Mouse (Mus musculus) CH12.LX (cell line): ENCODE data around the gene Cpt1a. TPM values are rescaled to one million over a fixed set of nuclear protein-coding genes. Genes with fewer than 3 reads are reported as not detected.

Experiments used
- DNase-seq: peaks from one replicate; pipeline ENCODE4 v3.0.0-alpha.2; 2013; ENCODE audit errors: extremely low read depth
- H3K27ac ChIP-seq: 2 replicates; pipeline ENCODE4 v1.5.1; 2012; ENCODE audit warnings: low read depth, mild to moderate bottlenecking, control low read depth, moderate library complexity; ENCODE audit not compliant: insufficient read depth
- H3K27me3 ChIP-seq: replicated peaks from 2 replicates; pipeline ENCODE3; 2012; ENCODE audit warnings: inconsistent platforms
- H3K36me3 ChIP-seq, 2 experiments: replicated peaks in 1 of 2; 2 replicates each; pipeline versions ENCODE3 to v1.6.1; 2012; ENCODE audit warnings: inconsistent platforms in 1 of 2, low read length in 1 of 2, mild to moderate bottlenecking in 1 of 2, mixed read lengths in 1 of 2, moderate library complexity in 1 of 2; ENCODE audit not compliant: control insufficient read depth in 1 of 2, insufficient read depth in 1 of 2
- H3K4me1 ChIP-seq, 2 experiments: 2 replicates each; pipeline ENCODE4 v1.6.1; 2012; ENCODE audit warnings: inconsistent platforms in 1 of 2, moderate library complexity in 1 of 2; ENCODE audit not compliant: insufficient read depth in 2 of 2, control insufficient read depth in 1 of 2
- H3K4me2 ChIP-seq: 2 replicates; pipeline ENCODE4 v1.6.1; 2012; ENCODE audit warnings: low read depth, mild to moderate bottlenecking, control low read depth; ENCODE audit not compliant: poor library complexity, insufficient read depth, severe bottlenecking
- H3K4me3 ChIP-seq, 3 experiments: fragments of 150-350 bp in 1 of 3; sonication (generic) in 1 of 3; replicated peaks in 1 of 3; 2 replicates each; pipeline versions ENCODE3 to v1.5.1; 2011 to 2012; ENCODE audit warnings: low read depth in 2 of 3, low read length in 2 of 3, mild to moderate bottlenecking in 2 of 3, moderate library complexity in 2 of 3, control low read depth in 1 of 3, improper control_type of control experiment in 1 of 3, inconsistent platforms in 1 of 3, mixed read lengths in 1 of 3; ENCODE audit not compliant: poor library complexity in 1 of 3
- H3K79me2 ChIP-seq: replicated peaks from 2 replicates; pipeline ENCODE4 v1.6.1; 2012; ENCODE audit warnings: mild to moderate bottlenecking, moderate library complexity; ENCODE audit not compliant: control insufficient read depth, poor library complexity, insufficient read depth, severe bottlenecking; ENCODE audit errors: extremely low read depth
- H3K9ac ChIP-seq: 2 replicates; pipeline ENCODE4 v1.6.1; 2012; ENCODE audit warnings: low read depth, mild to moderate bottlenecking, control low read depth, moderate library complexity; ENCODE audit not compliant: insufficient read depth
- H3K9me3 ChIP-seq: replicated peaks from 2 replicates; pipeline ENCODE3; 2012; ENCODE audit warnings: low read length, inconsistent platforms, mixed read lengths
- CHD2 ChIP-seq: IDR thresholded peaks from 2 replicates; pipeline ENCODE4 v1.6.1; 2011; ENCODE audit warnings: low read length, improper control_type of control experiment
- EP300 ChIP-seq: IDR thresholded peaks from 2 replicates; pipeline ENCODE4 v1.6.1; 2011; ENCODE audit warnings: low read length, improper control_type of control experiment
- IRF4 ChIP-seq: IDR thresholded peaks from 2 replicates; pipeline ENCODE4 v1.6.1; 2014; ENCODE audit warnings: low read depth, mild to moderate bottlenecking, inconsistent platforms, low read length, improper control_type of control experiment
- JUND ChIP-seq: conservative IDR thresholded peaks from 2 replicates; pipeline ENCODE4 v1.6.1; 2011; ENCODE audit warnings: low read depth, low read length, improper control_type of control experiment
- KAT2A ChIP-seq: IDR thresholded peaks from 2 replicates; pipeline ENCODE4 v1.6.1; 2012; ENCODE audit warnings: low read length, improper control_type of control experiment, inconsistent platforms; ENCODE audit not compliant: insufficient replicate concordance
- MXI1 ChIP-seq: IDR thresholded peaks from 2 replicates; pipeline ENCODE4 v1.6.1; 2011; ENCODE audit warnings: mild to moderate bottlenecking, low read depth, low read length, improper control_type of control experiment
- NRF1 ChIP-seq: IDR thresholded peaks from 2 replicates; pipeline ENCODE4 v1.6.1; 2014; ENCODE audit warnings: low read depth, mild to moderate bottlenecking, inconsistent platforms, low read length, improper control_type of control experiment, moderate library complexity
- POLR2A ChIP-seq: IDR thresholded peaks from 2 replicates; pipeline ENCODE4 v1.6.1; 2011; ENCODE audit warnings: low read depth, mild to moderate bottlenecking, improper control_type of control experiment, low read length
- POLR2AphosphoS2 ChIP-seq: IDR thresholded peaks from 2 replicates; pipeline ENCODE4 v1.6.1; 2011; ENCODE audit warnings: low read depth, low read length, improper control_type of control experiment
- RAD21 ChIP-seq: IDR thresholded peaks from 2 replicates; pipeline ENCODE4 v1.6.1; 2011; ENCODE audit warnings: low read depth, mild to moderate bottlenecking, low read length, improper control_type of control experiment, moderate library complexity
- RCOR1 ChIP-seq: conservative IDR thresholded peaks from 2 replicates; pipeline ENCODE4 v1.6.1; 2012; ENCODE audit warnings: low read depth, mild to moderate bottlenecking, inconsistent platforms, low read length, improper control_type of control experiment
- SMC3 ChIP-seq: IDR thresholded peaks from 2 replicates; pipeline ENCODE4 v1.6.1; 2011; ENCODE audit warnings: low read depth, low read length, improper control_type of control experiment
- TCF12 ChIP-seq: IDR thresholded peaks from 2 replicates; pipeline ENCODE4 v1.6.1; 2014; ENCODE audit warnings: low read depth, mild to moderate bottlenecking, inconsistent platforms, low read length, improper control_type of control experiment
- UBTF ChIP-seq: IDR thresholded peaks from 2 replicates; pipeline ENCODE4 v1.6.1; 2012; ENCODE audit warnings: low read depth, mild to moderate bottlenecking, inconsistent platforms, low read length, improper control_type of control experiment, moderate library complexity
- ZMIZ1 ChIP-seq: IDR thresholded peaks from 2 replicates; pipeline ENCODE4 v1.6.1; 2012; ENCODE audit warnings: low read depth, mild to moderate bottlenecking, inconsistent platforms, low read length, improper control_type of control experiment
- dilution Hi-C: fragments of 300-500 bp; cut with MboI; formaldehyde crosslinking; loops from 2 replicates; pipeline ENCODE4 v1.14.3; 2020; ENCODE audit warnings: low sequenced_read_pairs; ENCODE audit not compliant: extremely low pct_unique_long_range_greater_than_20kb, extremely low pct_ligation_motif_present
- in situ Hi-C: fragments of 300-500 bp; cut with MboI; formaldehyde crosslinking; loops from 3 replicates; pipeline ENCODE4 v1.14.3; 2019; ENCODE audit warnings: low sequenced_read_pairs, low pct_ligation_motif_present, low pct_unique_long_range_greater_than_20kb, mixed read lengths
- polyA plus RNA-seq: library from polyadenylated mRNA; unstranded; fragments of >175 nt; gene quantifications from 2 replicates; pipeline ENCODE4 v1.2.1, GENCODE M21; 2012; ENCODE audit warnings: low read depth; ENCODE audit not compliant: insufficient read length
- total RNA-seq, 2 experiments: library from RNA; depleted of rRNA; stranded (reverse); fragments of 300-350 nt in 1 of 2; fragments of >200 nt in 1 of 2; gene quantifications; 2 replicates each; pipeline ENCODE4 v1.2.3; 2012 to 2014

Gene Cpt1a
- total and polyA plus RNA-seq, 3 experiments, result 0.81 to 4.5 (median 2.6) TPM

GRCm38 (mm10) chr19:3400057-3400456 lies 77.9 kb downstream of the Cpt1a start:
- no peak for TF ChIP-seq RAD21
- TF ChIP-seq RCOR1, result no peak
- no peak for TF ChIP-seq KAT2A
- TF ChIP-seq SMC3, result no peak
- TF ChIP-seq POLR2A, result no peak
- no peak for TF ChIP-seq CHD2
- TF ChIP-seq, all 38 proteins: peak for 0
- no peak overlapping the region for H3K9ac ChIP-seq
- peaks cover 2% of the 10 kb centered on the region for H3K9me3 ChIP-seq
- H3K27ac ChIP-seq, result no peak overlapping the region
- no peak for DNase-seq
- dilution Hi-C loops (no loop called here), in situ Hi-C loops (no loop called here)
- no peaks in the 10 kb centered on the region for H3K27me3 ChIP-seq
- no peak overlapping the region for H3K4me2 ChIP-seq
- no peaks in the 10 kb centered on the region for H3K36me3 ChIP-seq
- no peaks in the 10 kb centered on the region for H3K79me2 ChIP-seq
- peaks cover 0 to 3% of the 10 kb centered on the region in 2 experiments; a peak in 1 of 4 replicates for H3K4me1 ChIP-seq
- H3K4me3 ChIP-seq, result no peak overlapping the region

- Histone ChIP-seq H3K27me3 (no peaks in the 10 kb centered on the region), H3K4me1 (peaks cover 0 to 3% of the 10 kb centered on the region in 2 experiments; a peak in 1 of 4 replicates), H3K4me2 (no peak overlapping the region), H3K36me3 (no peaks in the 10 kb centered on the region), H3K27ac (no peak overlapping the region), H3K79me2 (no peaks in the 10 kb centered on the region), H3K4me3 (no peak overlapping the region)
- no peak for TF ChIP-seq EP300
- TF ChIP-seq RAD21, result no peak
- no peak for TF ChIP-seq JUND
- TF ChIP-seq ZMIZ1, result no peak
- TF ChIP-seq KAT2A, result no peak
- TF ChIP-seq TCF12, result no peak
- TF ChIP-seq NRF1, result no peak
- TF ChIP-seq MXI1, result no peak
- TF ChIP-seq IRF4, result no peak
- TF ChIP-seq, all 38 proteins: peak for 0
- DNase-seq, result no peak
- no peak overlapping the region for H3K9ac ChIP-seq
- in situ Hi-C loops, result no loop called here
- dilution Hi-C loops, result no loop called here
- peaks cover 2% of the 10 kb centered on the region for H3K9me3 ChIP-seq
These were observed 79.4 kb downstream of the Cpt1a start for GRCm38 (mm10) chr19:3401504-3401903.

- H3K27me3 ChIP-seq, result no peaks in the 10 kb centered on the region
- H3K4me1 ChIP-seq, result peaks cover 3% of the 10 kb centered on the region in 2 experiments; a peak in 1 of 4 replicates
- dilution Hi-C loops (no loop called here), in situ Hi-C loops (no loop called here)
- H3K36me3 ChIP-seq, result no peaks in the 10 kb centered on the region
- H3K9me3 ChIP-seq, result peaks cover 2% of the 10 kb centered on the region
- no peak overlapping the region for H3K27ac ChIP-seq
- no peaks in the 10 kb centered on the region for H3K79me2 ChIP-seq
- H3K9ac ChIP-seq, result no peak overlapping the region
- TF ChIP-seq UBTF (no peak), KAT2A (no peak), POLR2AphosphoS2 (no peak), SMC3 (no peak), IRF4 (no peak), ZMIZ1 (no peak)
- DNase-seq, result no peak
- no peak overlapping the region for H3K4me3 ChIP-seq
- no peak overlapping the region for H3K4me2 ChIP-seq
These were observed 79.8 kb downstream of the Cpt1a start for GRCm38 (mm10) chr19:3401943-3402342.
